Mouse (Mus musculus) embryonic facial prominence, embryonic 11.5 days (tissue): ENCODE data around the gene Traf6. TPM values are rescaled to one million over a fixed set of nuclear protein-coding genes. Genes with fewer than 3 reads are reported as not detected.
A peak's percentile ranks its signal among the peaks of the same experiment; 100 is the strongest.

Experiments used
- ATAC-seq: fragments of 200-750 bp; cut with Nextera tagmentation; replicated peaks from 2 replicates; pipeline ENCODE4 v1.8.0; 2017; ENCODE audit warnings: low read depth; ENCODE audit not compliant: insufficient number of reproducible peaks, low FRiP score, low TSS enrichment
- DNase-seq: peaks from one replicate; pipeline ENCODE4 v3.0.0-alpha.2; 2015; ENCODE audit warnings: low spot score
- H3K27ac ChIP-seq: fragments of 300-500 bp; sonication (generic); replicated peaks from 2 replicates; pipeline ENCODE4 v1.5.1; 2014; ENCODE audit warnings: mild to moderate bottlenecking, low read depth, low read length, control low read depth
- H3K27me3 ChIP-seq: fragments of 300-500 bp; sonication (generic); 2 replicates; pipeline ENCODE4 v1.6.1; 2014; ENCODE audit warnings: mild to moderate bottlenecking, low read length, moderate library complexity, mixed read lengths; ENCODE audit not compliant: control insufficient read depth, insufficient read depth
- H3K36me3 ChIP-seq: fragments of 300-500 bp; sonication (generic); replicated peaks from 2 replicates; pipeline ENCODE4 v1.6.1; 2014; ENCODE audit warnings: low read depth, mild to moderate bottlenecking, low read length, moderate library complexity, mixed read lengths; ENCODE audit not compliant: control insufficient read depth, insufficient read depth
- H3K4me1 ChIP-seq: fragments of 300-500 bp; sonication (generic); 2 replicates; pipeline ENCODE4 v1.6.1; 2014; ENCODE audit warnings: low read length, mixed read lengths; ENCODE audit not compliant: control insufficient read depth, insufficient read depth
- H3K4me2 ChIP-seq: fragments of 300-500 bp; sonication (generic); 2 replicates; pipeline ENCODE4 v1.6.1; 2014; ENCODE audit warnings: low read depth, mild to moderate bottlenecking, control low read depth, low read length, moderate library complexity
- H3K4me3 ChIP-seq: fragments of 300-500 bp; sonication (generic); 2 replicates; pipeline ENCODE4 v1.5.1; 2014; ENCODE audit warnings: low read depth, low read length, control low read depth
- H3K9ac ChIP-seq: fragments of 300-500 bp; sonication (generic); replicated peaks from 2 replicates; pipeline ENCODE4 v1.6.1; 2014; ENCODE audit warnings: mild to moderate bottlenecking, control low read depth, low read length
- H3K9me3 ChIP-seq: fragments of 300-500 bp; sonication (generic); replicated peaks from 2 replicates; pipeline ENCODE4 v1.6.1; 2016; ENCODE audit warnings: mild to moderate bottlenecking, low read length, inconsistent platforms, mixed read lengths; ENCODE audit not compliant: control insufficient read depth
- WGBS: fragments of 180-500 bp; shearing (Covaris S2); extraction: QIAGEN DNeasy Blood & Tissue Kit; methylation state at CpG from one replicate; pipeline ENCODE4 v1.1.7; 2014; 5-methylcytosine and 5-hydroxymethylcytosine counted together
- polyA plus RNA-seq: library from polyadenylated mRNA; unstranded; fragments of >200 nt; fragmentation: Nextera tagmentation; extraction: Ambion mirVana; gene quantifications from 2 replicates; pipeline ENCODE4 v1.2.1, GENCODE M21; 2014

Traf6 gene
- polyA plus RNA-seq, 1 experiment from 2014 or later = 20.6 TPM

- ATAC-seq = peak; percentile 50; the same call in 1 of the 2 replicates
- Histone ChIP-seq H3K4me2 (peak overlapping the region; percentile 16; the same call in 1 of the 2 replicates), H3K9me3 (no peaks in the 10 kb centered on the region), H3K9ac (no peak overlapping the region), H3K4me3 (no peak overlapping the region), H3K27ac (no peak overlapping the region), H3K36me3 (no peaks in the 10 kb centered on the region), H3K4me1 (no peaks in the 10 kb centered on the region), H3K27me3 (no peaks in the 10 kb centered on the region)
- WGBS = 46% methylated on average over 14 of the region's 14 CpGs
- DNase-seq = no peak
These were observed 25.9 kb upstream of the Traf6 start for GRCm38 (mm10) chr2:101652204-101652920.

- Histone ChIP-seq H3K4me1 (no peaks in the 10 kb centered on the region), H3K9me3 (no peaks in the 10 kb centered on the region), H3K4me2 (peak overlapping the region; percentile 16; the same call in 1 of the 2 replicates), H3K27me3 (no peaks in the 10 kb centered on the region), H3K36me3 (no peaks in the 10 kb centered on the region), H3K4me3 (no peak overlapping the region), H3K27ac (no peak overlapping the region), H3K9ac (no peak overlapping the region)
- peak; percentile 87 for DNase-seq
- 17% methylated on average over 14 of the region's 14 CpGs for WGBS
- 0 out of 2 replicates have a peak, but pooled peaks have one; percentile 49 for ATAC-seq
These were observed 25.2 kb upstream of the Traf6 start for GRCm38 (mm10) chr2:101652921-101653597.

- Histone ChIP-seq H3K4me2 (no peak overlapping the region), H3K4me3 (no peak overlapping the region), H3K9me3 (no peaks in the 10 kb centered on the region), H3K36me3 (no peaks in the 10 kb centered on the region), H3K27me3 (no peaks in the 10 kb centered on the region), H3K27ac (no peak overlapping the region), H3K9ac (no peak overlapping the region), H3K4me1 (no peaks in the 10 kb centered on the region)
- WGBS = 69% methylated on average over 2 of the region's 2 CpGs
- no peak for ATAC-seq
- no peak for DNase-seq
These were observed 17.7 kb upstream of the Traf6 start for GRCm38 (mm10) chr2:101660536-101660935.

GRCm38 (mm10) chr2:101665058-101665702 lies 13.0 kb upstream of the Traf6 start:
- Histone ChIP-seq H3K27me3 (no peaks in the 10 kb centered on the region), H3K4me2 (no peak overlapping the region), H3K36me3 (no peaks in the 10 kb centered on the region), H3K27ac (no peak overlapping the region), H3K9ac (no peak overlapping the region), H3K4me1 (no peaks in the 10 kb centered on the region), H3K9me3 (no peaks in the 10 kb centered on the region), H3K4me3 (no peak overlapping the region)
- 24% methylated on average over 9 of the region's 9 CpGs for WGBS
- peak; percentile 86 for DNase-seq
- peak; percentile 78; the same call in 1 of the 2 replicates for ATAC-seq

- no peak overlapping the region for H3K9ac ChIP-seq
- no peak overlapping the region for H3K27ac ChIP-seq
- ATAC-seq = no peak
- no peaks in the 10 kb centered on the region for H3K36me3 ChIP-seq
- H3K4me3 ChIP-seq = no peak overlapping the region
- no peak for DNase-seq
- H3K4me1 ChIP-seq = no peaks in the 10 kb centered on the region
- no peak overlapping the region for H3K4me2 ChIP-seq
- H3K9me3 ChIP-seq = no peaks in the 10 kb centered on the region
- H3K27me3 ChIP-seq = no peaks in the 10 kb centered on the region
- WGBS = 85% methylated on average over 3 of the region's 3 CpGs
These were observed 12.5 kb upstream of the Traf6 start for GRCm38 (mm10) chr2:101665703-101666092.

- Histone ChIP-seq H3K27ac (no peak overlapping the region), H3K4me3 (no peak overlapping the region), H3K4me2 (no peak overlapping the region), H3K9me3 (no peaks in the 10 kb centered on the region), H3K27me3 (no peaks in the 10 kb centered on the region), H3K4me1 (no peaks in the 10 kb centered on the region), H3K9ac (no peak overlapping the region), H3K36me3 (no peaks in the 10 kb centered on the region)
- WGBS = 89% methylated on average over 3 of the region's 3 CpGs
- no peak for DNase-seq
- ATAC-seq = 0 out of 2 replicates have a peak, but pooled peaks have one; percentile 17
These were observed 9.5 kb upstream of the Traf6 start for GRCm38 (mm10) chr2:101668751-101669150.

GRCm38 (mm10) chr2:101673547-101673946 lies 4.7 kb upstream of the Traf6 start:
- Histone ChIP-seq H3K4me1 (no peaks in the 10 kb centered on the region), H3K27ac (no peak overlapping the region), H3K36me3 (no peaks in the 10 kb centered on the region), H3K4me2 (no peak overlapping the region), H3K4me3 (no peak overlapping the region), H3K9me3 (no peaks in the 10 kb centered on the region), H3K9ac (no peak overlapping the region), H3K27me3 (no peaks in the 10 kb centered on the region)
- 80% methylated on average over 3 of the region's 3 CpGs for WGBS
- no peak for DNase-seq
- no peak for ATAC-seq
